Mouse (Mus musculus): ENCODE measurements at regions not wholly inside any gene's neighbourhood (a gene's known extent, or its start where the extent isn't known, plus 50 kb on each side); places are given as distances from the start of the nearest gene placed in this dataset.
A peak's percentile ranks its signal among the peaks of the same experiment; 100 is the strongest.
"Not testable (repeated sequence)": the region's sequence is repeated elsewhere in the genome, so short reads cannot be mapped to it uniquely, and the experiment has no call there.

- Histone ChIP-seq H3K4me3 (no peak overlapping the region), H3K27ac (no peak overlapping the region)
- no peak for TF ChIP-seq CTCF (conservative IDR thresholded peaks at IDR 0.05)
- no peak for DNase-seq (ENCODE audit: low spot score in 2 of 2)
Observed at GRCm38 (mm10) chr5:82046106-82046505, 1026.2 kb downstream of the Adgrl3 start.

- DNase-seq (ENCODE audit: low spot score in 2 of 2) = no peak
- Histone ChIP-seq H3K27ac (no peak overlapping the region), H3K4me3 (no peak overlapping the region)
- no peak for TF ChIP-seq CTCF (conservative IDR thresholded peaks at IDR 0.05)
Observed at GRCm38 (mm10) chr5:82059108-82059838, 1039.3 kb downstream of the Adgrl3 start.

- peak; percentile 78 for TF ChIP-seq CTCF (conservative IDR thresholded peaks at IDR 0.05)
- Histone ChIP-seq H3K27ac (no peak overlapping the region), H3K4me3 (no peak overlapping the region)
- DNase-seq (ENCODE audit: low spot score in 2 of 2) = peak; percentile 16 to 43
Observed at GRCm38 (mm10) chr5:82060679-82061078, 1040.7 kb downstream of the Adgrl3 start.

GRCm38 (mm10) chr5:82069221-82069620, 1049.3 kb downstream of the Adgrl3 start:
- not testable (repeated sequence) for H3K27ac ChIP-seq; DNase-seq (ENCODE audit: low spot score in 2 of 2); H3K4me3 ChIP-seq

GRCm38 (mm10) chr5:82089401-82089800, 1069.5 kb downstream of the Adgrl3 start:
- no peak for DNase-seq (ENCODE audit: low spot score in 2 of 2)
- no peak for TF ChIP-seq CTCF (conservative IDR thresholded peaks at IDR 0.05)
- Histone ChIP-seq H3K27ac (no peak overlapping the region), H3K4me3 (no peak overlapping the region)

- Histone ChIP-seq H3K4me3 (no peak overlapping the region), H3K27ac (no peak overlapping the region)
- TF ChIP-seq CTCF (conservative IDR thresholded peaks at IDR 0.05) = no peak
- no peak for DNase-seq (ENCODE audit: low spot score in 2 of 2)
Observed at GRCm38 (mm10) chr5:82103056-82103807, 1083.3 kb downstream of the Adgrl3 start.

- Histone ChIP-seq H3K4me3 (no peak overlapping the region), H3K27ac (no peak overlapping the region)
- no peak for DNase-seq (ENCODE audit: low spot score in 2 of 2)
- TF ChIP-seq CTCF (conservative IDR thresholded peaks at IDR 0.05) = no peak
Observed at GRCm38 (mm10) chr5:82103857-82104256, 1083.9 kb downstream of the Adgrl3 start.

GRCm38 (mm10) chr5:82125921-82126459, 1106.1 kb downstream of the Adgrl3 start:
- no peak overlapping the region for H3K27ac ChIP-seq
- no peak overlapping the region for H3K4me3 ChIP-seq
- no peak for DNase-seq (ENCODE audit: low spot score in 2 of 2)
- TF ChIP-seq CTCF (conservative IDR thresholded peaks at IDR 0.05) = no peak

- no peak for DNase-seq (ENCODE audit: low spot score in 2 of 2)
- H3K4me3 ChIP-seq = no peak overlapping the region
- TF ChIP-seq CTCF (conservative IDR thresholded peaks at IDR 0.05) = no peak
- H3K27ac ChIP-seq = no peak overlapping the region
Observed at GRCm38 (mm10) chr5:82142063-82142462, 1122.1 kb downstream of the Adgrl3 start.
